Mouse (Mus musculus) embryonic facial prominence, embryonic 15.5 days (tissue): ENCODE data around the gene Usp43. TPM values are rescaled to one million over a fixed set of nuclear protein-coding genes. Genes with fewer than 3 reads are reported as not detected.

ENCODE experiments used
- ATAC-seq: fragments of 200-750 bp; cut with Nextera tagmentation; 2 replicates; pipeline ENCODE4 v1.8.0; 2017; ENCODE audit warnings: low read depth, moderate TSS enrichment; ENCODE audit not compliant: insufficient number of reproducible peaks, low FRiP score, low TSS enrichment
- H3K27ac ChIP-seq: fragments of 300-500 bp; sonication (generic); replicated peaks from 2 replicates; pipeline ENCODE4 v1.5.1; 2015; ENCODE audit warnings: mild to moderate bottlenecking, inconsistent platforms
- H3K27me3 ChIP-seq: fragments of 300-500 bp; sonication (generic); 2 replicates; pipeline ENCODE4 v1.6.1; 2015; ENCODE audit warnings: inconsistent platforms
- H3K36me3 ChIP-seq: fragments of 300-500 bp; sonication (generic); 2 replicates; pipeline ENCODE4 v1.6.1; 2015; ENCODE audit warnings: mild to moderate bottlenecking, inconsistent platforms
- H3K4me1 ChIP-seq: fragments of 300-500 bp; sonication (generic); 2 replicates; pipeline ENCODE4 v1.6.1; 2015; ENCODE audit warnings: inconsistent platforms
- H3K4me2 ChIP-seq: fragments of 300-500 bp; sonication (generic); replicated peaks from 2 replicates; pipeline ENCODE4 v1.6.1; 2015; ENCODE audit warnings: mild to moderate bottlenecking, inconsistent platforms
- H3K4me3 ChIP-seq: fragments of 300-500 bp; sonication (generic); replicated peaks from 2 replicates; pipeline ENCODE4 v1.5.1; 2015; ENCODE audit warnings: mild to moderate bottlenecking, inconsistent platforms
- H3K9ac ChIP-seq: fragments of 300-500 bp; sonication (generic); 2 replicates; pipeline ENCODE4 v1.6.1; 2015; ENCODE audit warnings: inconsistent platforms
- H3K9me3 ChIP-seq: fragments of 300-500 bp; sonication (generic); replicated peaks from 2 replicates; pipeline ENCODE4 v1.6.1; 2016; ENCODE audit warnings: inconsistent platforms
- WGBS: fragments of 180-500 bp; shearing (Covaris S2); methylation state at CpG from one replicate; pipeline ENCODE4 v1.1.7; 2015; 5-methylcytosine and 5-hydroxymethylcytosine counted together
- polyA plus RNA-seq: library from polyadenylated mRNA; unstranded; fragments of >200 nt; fragmentation: Nextera tagmentation; extraction: Ambion mirVana; gene quantifications from 2 replicates; pipeline ENCODE4 v1.2.1, GENCODE M21; 2015

The Usp43 gene
- polyA plus RNA-seq, 1 experiment from 2014 or later, result 3.6 TPM

GRCm38 (mm10) chr11:67806832-67807597, 114.9 kb downstream of the Usp43 start:
- Histone ChIP-seq H3K4me2 (no peak overlapping the region), H3K4me1 (no peaks in the 10 kb centered on the region), H3K36me3 (no peaks in the 10 kb centered on the region), H3K4me3 (no peak overlapping the region), H3K27me3 (no peaks in the 10 kb centered on the region), H3K9ac (no peak overlapping the region), H3K27ac (no peak overlapping the region), H3K9me3 (no peaks in the 10 kb centered on the region)
- no peak for ATAC-seq
- 80% methylated on average over 11 of the region's 11 CpGs for WGBS

GRCm38 (mm10) chr11:67805538-67805937, 116.4 kb downstream of the Usp43 start:
- WGBS, result 93% methylated on average over 1 of the region's 1 CpGs
- no peaks in the 10 kb centered on the region for H3K36me3 ChIP-seq

More at GRCm38 (mm10) chr11:67805538-67805937, 116.4 kb downstream of the Usp43 start:
- no peak for ATAC-seq
- Histone ChIP-seq H3K4me2 (no peak overlapping the region), H3K9me3 (no peaks in the 10 kb centered on the region), H3K9ac (no peak overlapping the region), H3K4me1 (peaks cover 4% of the 10 kb centered on the region; the same call in 1 of the 2 replicates), H3K27me3 (no peaks in the 10 kb centered on the region), H3K4me3 (no peak overlapping the region), H3K27ac (no peak overlapping the region)

Other genes starting within 250 kb of the Usp43 start
- gene Rcvrn, start 226.8 kb downstream of the Usp43 start, polyA plus RNA-seq, result not detected in 2 replicates
- gene Glp2r, start 151.0 kb downstream of the Usp43 start, polyA plus RNA-seq, result 0.07 and 0.11 TPM in 2 replicates
- not detected in 2 replicates for gene Gsg1l2, start 147.5 kb downstream of the Usp43 start, polyA plus RNA-seq
- 8.5 and 9.2 TPM in 2 replicates for gene Dhrs7c, start 124.0 kb downstream of the Usp43 start, polyA plus RNA-seq
- 9.1 and 21.4 TPM in 2 replicates for gene Cfap52, start 43.5 kb upstream of the Usp43 start, polyA plus RNA-seq
- gene Stx8, start 44.0 kb upstream of the Usp43 start, polyA plus RNA-seq, result 56.1 and 60.6 TPM in 2 replicates